ENCODE assay signal across 22 mouse cellular contexts in the genomic region with DNA sequence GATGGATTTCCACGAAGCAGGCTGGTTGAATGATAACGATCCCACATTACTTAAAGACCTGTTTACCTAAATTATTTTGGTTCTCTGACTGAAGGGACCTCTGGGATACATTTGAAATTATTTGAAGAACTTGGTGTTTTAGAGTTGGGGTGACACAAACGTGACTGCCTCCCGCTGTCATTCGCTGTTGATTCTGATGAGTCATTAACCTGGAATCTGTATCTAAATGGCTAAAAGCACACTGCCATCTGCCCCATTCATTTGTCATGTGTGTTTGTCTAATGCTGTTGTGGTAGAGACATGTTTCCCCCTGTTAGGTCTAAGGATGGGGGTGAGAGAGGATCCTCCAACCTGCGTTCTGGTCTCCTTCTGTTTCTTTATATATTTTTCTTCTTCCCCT.
DNase-seq lines count a peak whose midpoint lies in the region; TF ChIP-seq lines count a peak whose summit lies in the region.
"Had no signal": no experiment of that assay in that cellular context is flagged by ENCODE, and none has a peak within 500 bp of the region (broad histone marks: within the 10 kb centered on the region; RNA-seq: fewer than 3 reads in every experiment).

No protein-coding gene starts in this region.

- TF ChIP-seq POLR2A in embryonic fibroblast, embryonic 13.5 days (IDR thresholded peaks at IDR 0.05; ENCODE audit: low read depth, low read length) = no peak

- no peaks in the 10 kb centered on the region for H3K27me3 ChIP-seq in C2C12 (ENCODE audit: control insufficient read depth, insufficient read depth, insufficient read length)
- H3K27me3 ChIP-seq: embryonic facial prominence, embryonic 13.5 days; embryonic facial prominence, embryonic 15.5 days; forebrain, embryonic 13.5 days; forebrain, embryonic 15.5 days; Patski had no signal

- no peak overlapping the region for H3K4me3 ChIP-seq in C2C12 (ENCODE audit: insufficient read depth, poor library complexity, severe bottlenecking)
- H3K4me3 ChIP-seq in embryonic fibroblast, embryonic 13.5 days (ENCODE audit: insufficient read depth, low read length) = no peak overlapping the region
- H3K4me3 ChIP-seq: embryonic facial prominence, embryonic 13.5 days; embryonic facial prominence, embryonic 15.5 days; forebrain, embryonic 13.5 days; forebrain, embryonic 15.5 days had no signal

- peaks cover 27% of the 10 kb centered on the region for H3K4me1 ChIP-seq in embryonic fibroblast, embryonic 13.5 days (ENCODE audit: control insufficient read depth, insufficient read depth, low read length)
- H3K4me1 ChIP-seq: embryonic facial prominence, embryonic 13.5 days; forebrain, embryonic 13.5 days; forebrain, embryonic 15.5 days had no signal

- H3K36me3 ChIP-seq in C2C12 (ENCODE audit: control insufficient read depth, insufficient read depth) = peaks cover 53% of the 10 kb centered on the region
- H3K36me3 ChIP-seq: embryonic facial prominence, embryonic 13.5 days; embryonic facial prominence, embryonic 15.5 days; forebrain, embryonic 15.5 days; G1E had no signal

- peaks cover 2% of the 10 kb centered on the region for H3K79me3 ChIP-seq in C2C12 (ENCODE audit: low read depth)

- no peak for TF ChIP-seq CTCF in C2C12 (IDR thresholded peaks at IDR 0.05; ENCODE audit: control insufficient read depth, insufficient read depth, insufficient read length)
- no peak for TF ChIP-seq CTCF in embryonic fibroblast, embryonic 13.5 days (IDR thresholded peaks at IDR 0.05; ENCODE audit: borderline replicate concordance, insufficient read depth, low read length)

- DNase-seq in lung, postnatal 14 days = no peak
- no peak for DNase-seq in cerebellum, adult 8-10 months
- DNase-seq in left cerebral cortex, adult 9 months (ENCODE audit: low spot score in 2 of 2) = no peak
- DNase-seq: adrenal gland, adult 8-10 months; adrenal gland, postnatal 14 days; adrenal gland, postnatal 36 days; B cell, adult 2 months; cerebellum, adult 11-12 months; cerebellum, adult 2 months; cerebellum, adult 9-11 months; cerebellum, postnatal 14 days; cerebellum, postnatal 36 days; embryo, embryonic 11 days; forebrain, postnatal 0 days had no signal

- peaks cover 22% of the 10 kb centered on the region for H3K79me2 ChIP-seq in C2C12 (ENCODE audit: control insufficient read depth, insufficient read depth)

- peak overlapping the region; percentile 99 for H3K27ac ChIP-seq in embryonic fibroblast, embryonic 13.5 days (ENCODE audit: insufficient read depth, low read length)
- H3K27ac ChIP-seq: embryonic facial prominence, embryonic 13.5 days; embryonic facial prominence, embryonic 15.5 days; forebrain, embryonic 13.5 days; forebrain, embryonic 15.5 days had no signal

- H3ac ChIP-seq in C2C12 (ENCODE audit: control insufficient read depth, insufficient read length, low read depth) = no peak overlapping the region

TF ChIP-seq in C2C12, 6 proteins besides CTCF, POLR2A, EP300 and RAD21:
- TF ChIP-seq MYOD1 (IDR thresholded peaks at IDR 0.05; ENCODE audit: control insufficient read depth, insufficient read length, low read depth) (peak; percentile 56), FOSL1 (IDR thresholded peaks at IDR 0.05; ENCODE audit: insufficient read depth, low read length, poor library complexity, severe bottlenecking) (peak; percentile 35), CEBPB (IDR thresholded peaks at IDR 0.05; ENCODE audit: low read depth) (no peak), MAX (IDR thresholded peaks at IDR 0.05) (peak; percentile 59), MYOG (IDR thresholded peaks at IDR 0.05; ENCODE audit: control insufficient read depth, extremely low read depth, insufficient read length) (no peak), USF1 (IDR thresholded peaks at IDR 0.05; ENCODE audit: low read depth) (no peak)
